Mouse (Mus musculus): Measurements from ENCODE around the gene Ccdc138. TPM values are rescaled to one million over a fixed set of nuclear protein-coding genes. Genes with fewer than 3 reads are reported as not detected.

Ccdc138 gene
- polyA plus RNA-seq, 1 experiment from 2014 or later, result 6.6 TPM

GRCm38 (mm10) chr10:58594486-58594885 lies 96.7 kb downstream of the Ccdc138 start:
- Histone ChIP-seq H3K27ac (replicated peaks) (no peak overlapping the region), H3K27me3 (replicated peaks) (no peaks in the 10 kb centered on the region), H3K4me2 (no peak overlapping the region), H3K36me3 (no peaks in the 10 kb centered on the region), H3K4me1 (peaks cover 21% of the 10 kb centered on the region), H3K4me3 (no peak overlapping the region), H3K9me3 (peaks cover 9% of the 10 kb centered on the region; the same call in 1 of the 2 replicates), H3K9ac (no peak overlapping the region)
- 65% methylated on average over 3 of the region's 3 CpGs for WGBS
- no peak for ATAC-seq (ENCODE audit: extremely low read depth, insufficient number of reproducible peaks, low FRiP score, low TSS enrichment)

- Histone ChIP-seq H3K4me3 (no peak overlapping the region), H3K27me3 (replicated peaks) (no peaks in the 10 kb centered on the region), H3K4me1 (peaks cover 21% of the 10 kb centered on the region), H3K9ac (no peak overlapping the region), H3K27ac (replicated peaks) (no peak overlapping the region; the same call in 1 of the 2 replicates), H3K9me3 (peaks cover 9% of the 10 kb centered on the region; the same call in 1 of the 2 replicates), H3K4me2 (no peak overlapping the region), H3K36me3 (no peaks in the 10 kb centered on the region)
- no peak for ATAC-seq (ENCODE audit: extremely low read depth, insufficient number of reproducible peaks, low FRiP score, low TSS enrichment)
- WGBS, result 88% methylated on average over 3 of the region's 3 CpGs
Measured at GRCm38 (mm10) chr10:58595197-58595596, 97.4 kb downstream of the Ccdc138 start.

- no peak for ATAC-seq (ENCODE audit: extremely low read depth, insufficient number of reproducible peaks, low FRiP score, low TSS enrichment)
- Histone ChIP-seq H3K4me1 (peaks cover 21% of the 10 kb centered on the region), H3K9ac (no peak overlapping the region), H3K27ac (replicated peaks) (peak overlapping the region; percentile 41; the same call in 1 of the 2 replicates), H3K36me3 (no peaks in the 10 kb centered on the region), H3K4me2 (no peak overlapping the region), H3K4me3 (no peak overlapping the region), H3K27me3 (replicated peaks) (no peaks in the 10 kb centered on the region), H3K9me3 (peaks cover 9% of the 10 kb centered on the region; the same call in 1 of the 2 replicates)
- 30% methylated on average over 5 of the region's 5 CpGs for WGBS
Measured at GRCm38 (mm10) chr10:58595821-58596220, 98.1 kb downstream of the Ccdc138 start.

GRCm38 (mm10) chr10:58600151-58600550 lies 102.4 kb downstream of the Ccdc138 start:
- H3K27me3 ChIP-seq (replicated peaks), result no peaks in the 10 kb centered on the region
- ATAC-seq (ENCODE audit: extremely low read depth, insufficient number of reproducible peaks, low FRiP score, low TSS enrichment), result no peak
- no peak overlapping the region for H3K4me3 ChIP-seq
- H3K4me2 ChIP-seq, result no peak overlapping the region
- H3K4me1 ChIP-seq, result peaks cover 24% of the 10 kb centered on the region
- H3K9me3 ChIP-seq, result no peaks in the 10 kb centered on the region
- H3K36me3 ChIP-seq, result no peaks in the 10 kb centered on the region
- no peak overlapping the region for H3K9ac ChIP-seq
- H3K27ac ChIP-seq (replicated peaks), result no peak overlapping the region
- WGBS, result 70% methylated on average over 5 of the region's 5 CpGs

- no peaks in the 10 kb centered on the region for H3K27me3 ChIP-seq (replicated peaks)
- peaks cover 18% of the 10 kb centered on the region for H3K4me1 ChIP-seq
- WGBS, result 39% methylated on average over 5 of the region's 5 CpGs
- H3K9me3 ChIP-seq, result no peaks in the 10 kb centered on the region
- no peak overlapping the region for H3K27ac ChIP-seq (replicated peaks)
- no peaks in the 10 kb centered on the region for H3K36me3 ChIP-seq
- H3K4me3 ChIP-seq, result no peak overlapping the region
- no peak overlapping the region for H3K4me2 ChIP-seq
- H3K9ac ChIP-seq, result no peak overlapping the region
- no peak for ATAC-seq (ENCODE audit: extremely low read depth, insufficient number of reproducible peaks, low FRiP score, low TSS enrichment)
Measured at GRCm38 (mm10) chr10:58600983-58601382, 103.2 kb downstream of the Ccdc138 start.

- H3K9ac ChIP-seq, result no peak overlapping the region
- no peak overlapping the region for H3K27ac ChIP-seq (replicated peaks)
- peaks cover 15% of the 10 kb centered on the region for H3K4me1 ChIP-seq
- no peak overlapping the region for H3K4me3 ChIP-seq
- H3K27me3 ChIP-seq (replicated peaks), result no peaks in the 10 kb centered on the region
- no peak for ATAC-seq (ENCODE audit: extremely low read depth, insufficient number of reproducible peaks, low FRiP score, low TSS enrichment)
- no peaks in the 10 kb centered on the region for H3K36me3 ChIP-seq
- H3K9me3 ChIP-seq, result no peaks in the 10 kb centered on the region
- H3K4me2 ChIP-seq, result no peak overlapping the region
- 51% methylated on average over 6 of the region's 6 CpGs for WGBS
Measured at GRCm38 (mm10) chr10:58601431-58601901, 103.7 kb downstream of the Ccdc138 start.

- no peaks in the 10 kb centered on the region for H3K27me3 ChIP-seq (replicated peaks)
- peaks cover 15% of the 10 kb centered on the region for H3K4me1 ChIP-seq
- no peak overlapping the region for H3K4me2 ChIP-seq
- no peak overlapping the region for H3K9ac ChIP-seq
- H3K36me3 ChIP-seq, result no peaks in the 10 kb centered on the region
- WGBS, result 63% methylated on average over 7 of the region's 7 CpGs
- H3K4me3 ChIP-seq, result no peak overlapping the region
- no peak for ATAC-seq (ENCODE audit: extremely low read depth, insufficient number of reproducible peaks, low FRiP score, low TSS enrichment)
- no peak overlapping the region for H3K27ac ChIP-seq (replicated peaks)
- H3K9me3 ChIP-seq, result no peaks in the 10 kb centered on the region
Measured at GRCm38 (mm10) chr10:58601946-58602345, 104.2 kb downstream of the Ccdc138 start.

- peak overlapping the region; percentile 43 for H3K27ac ChIP-seq (replicated peaks)
- no peak overlapping the region for H3K4me2 ChIP-seq
- H3K36me3 ChIP-seq, result no peaks in the 10 kb centered on the region
- ATAC-seq (ENCODE audit: extremely low read depth, insufficient number of reproducible peaks, low FRiP score, low TSS enrichment), result peak; percentile 40; the same call in 1 of the 2 replicates
- no peaks in the 10 kb centered on the region for H3K27me3 ChIP-seq (replicated peaks)
- H3K4me3 ChIP-seq, result no peak overlapping the region
- H3K4me1 ChIP-seq, result peaks cover 15% of the 10 kb centered on the region
- no peaks in the 10 kb centered on the region for H3K9me3 ChIP-seq
- no peak overlapping the region for H3K9ac ChIP-seq
- WGBS, result 42% methylated on average over 2 of the region's 2 CpGs
Measured at GRCm38 (mm10) chr10:58604779-58605178, 107.0 kb downstream of the Ccdc138 start.

GRCm38 (mm10) chr10:58606356-58606755 lies 108.6 kb downstream of the Ccdc138 start:
- no peak overlapping the region for H3K4me2 ChIP-seq
- H3K9ac ChIP-seq, result no peak overlapping the region
- H3K27ac ChIP-seq (replicated peaks), result no peak overlapping the region
- no peak for ATAC-seq (ENCODE audit: extremely low read depth, insufficient number of reproducible peaks, low FRiP score, low TSS enrichment)
- H3K4me1 ChIP-seq, result peaks cover 15% of the 10 kb centered on the region
- no peaks in the 10 kb centered on the region for H3K36me3 ChIP-seq
- H3K4me3 ChIP-seq, result no peak overlapping the region
- no peaks in the 10 kb centered on the region for H3K27me3 ChIP-seq (replicated peaks)
- no peaks in the 10 kb centered on the region for H3K9me3 ChIP-seq
- 82% methylated on average over 3 of the region's 3 CpGs for WGBS

- Histone ChIP-seq H3K36me3 (no peaks in the 10 kb centered on the region), H3K27me3 (replicated peaks) (no peaks in the 10 kb centered on the region), H3K9ac (no peak overlapping the region), H3K27ac (replicated peaks) (no peak overlapping the region), H3K4me2 (no peak overlapping the region), H3K4me3 (no peak overlapping the region), H3K4me1 (peaks cover 11% of the 10 kb centered on the region), H3K9me3 (no peaks in the 10 kb centered on the region)
- no peak for ATAC-seq (ENCODE audit: extremely low read depth, insufficient number of reproducible peaks, low FRiP score, low TSS enrichment)
- 53% methylated on average over 3 of the region's 3 CpGs for WGBS
Measured at GRCm38 (mm10) chr10:58608858-58609257, 111.1 kb downstream of the Ccdc138 start.

- Histone ChIP-seq H3K27me3 (replicated peaks) (no peaks in the 10 kb centered on the region), H3K4me3 (no peak overlapping the region), H3K27ac (replicated peaks) (no peak overlapping the region), H3K9ac (no peak overlapping the region), H3K4me1 (no peaks in the 10 kb centered on the region), H3K4me2 (no peak overlapping the region), H3K36me3 (no peaks in the 10 kb centered on the region), H3K9me3 (no peaks in the 10 kb centered on the region)
- WGBS, result 74% methylated on average over 7 of the region's 7 CpGs
- ATAC-seq (ENCODE audit: extremely low read depth, insufficient number of reproducible peaks, low FRiP score, low TSS enrichment), result no peak
Measured at GRCm38 (mm10) chr10:58610484-58611261, 112.9 kb downstream of the Ccdc138 start.

- 83% methylated on average over 6 of the region's 6 CpGs for WGBS
- ATAC-seq (ENCODE audit: extremely low read depth, insufficient number of reproducible peaks, low FRiP score, low TSS enrichment), result no peak; the same call in 1 of the 2 replicates
- Histone ChIP-seq H3K9ac (no peak overlapping the region), H3K4me2 (no peak overlapping the region), H3K9me3 (no peaks in the 10 kb centered on the region), H3K36me3 (no peaks in the 10 kb centered on the region), H3K27ac (replicated peaks) (no peak overlapping the region), H3K4me3 (no peak overlapping the region), H3K4me1 (no peaks in the 10 kb centered on the region), H3K27me3 (replicated peaks) (no peaks in the 10 kb centered on the region)
Measured at GRCm38 (mm10) chr10:58614601-58615000, 116.9 kb downstream of the Ccdc138 start.
